Mouse (Mus musculus) hindbrain, embryonic 14.5 days (tissue): ENCODE measurements around the gene Cnn2. TPM values are rescaled to one million over a fixed set of nuclear protein-coding genes. Genes with fewer than 3 reads are reported as not detected.
"Not testable (repeated sequence)": the region's sequence is repeated elsewhere in the genome, so short reads cannot be mapped to it uniquely, and the experiment has no call there.

ENCODE experiments used
- ATAC-seq: fragments of 200-750 bp; cut with Nextera tagmentation; 2 replicates; pipeline ENCODE4 v1.8.0; 2017; ENCODE audit warnings: moderate number of reproducible peaks, mild to moderate bottlenecking, moderate TSS enrichment, moderate library complexity; ENCODE audit not compliant: low FRiP score
- DNase-seq: peaks from one replicate; pipeline ENCODE4 v3.0.0-alpha.2; 2015; ENCODE audit warnings: low spot score
- H3K27ac ChIP-seq: fragments of 300-500 bp; sonication (generic); 2 replicates; pipeline ENCODE4 v1.5.1; 2014; ENCODE audit warnings: mild to moderate bottlenecking, moderate library complexity
- H3K27me3 ChIP-seq: fragments of 300-500 bp; sonication (generic); 2 replicates; pipeline ENCODE4 v1.6.1; 2014; ENCODE audit warnings: mild to moderate bottlenecking, low read length, mixed read lengths; ENCODE audit not compliant: control insufficient read depth, insufficient read depth
- H3K36me3 ChIP-seq: fragments of 300-500 bp; sonication (generic); replicated peaks from 2 replicates; pipeline ENCODE4 v1.6.1; 2014; ENCODE audit not compliant: control insufficient read depth, insufficient read depth
- H3K4me1 ChIP-seq: fragments of 300-500 bp; sonication (generic); replicated peaks from 2 replicates; pipeline ENCODE4 v1.6.1; 2014; ENCODE audit warnings: antibody characterized with exemption, low read length, mixed read lengths; ENCODE audit not compliant: control insufficient read depth, insufficient read depth
- H3K4me2 ChIP-seq: fragments of 300-500 bp; sonication (generic); replicated peaks from 2 replicates; pipeline ENCODE4 v1.6.1; 2014; ENCODE audit warnings: mild to moderate bottlenecking, moderate library complexity
- H3K4me3 ChIP-seq: fragments of 300-500 bp; sonication (generic); replicated peaks from 2 replicates; pipeline ENCODE4 v1.5.1; 2014; ENCODE audit warnings: mild to moderate bottlenecking, low read length
- H3K9ac ChIP-seq: fragments of 300-500 bp; sonication (generic); 2 replicates; pipeline ENCODE4 v1.6.1; 2014
- H3K9me3 ChIP-seq: fragments of 300-500 bp; sonication (generic); 2 replicates; pipeline ENCODE4 v1.6.1; 2016; ENCODE audit warnings: low read length; ENCODE audit not compliant: control insufficient read depth
- WGBS: fragments of 180-500 bp; shearing (Covaris S2); extraction: QIAGEN DNeasy Blood & Tissue Kit; methylation state at CpG from one replicate; pipeline ENCODE4 v1.1.7; 2014; 5-methylcytosine and 5-hydroxymethylcytosine counted together
- polyA plus RNA-seq: library from polyadenylated mRNA; unstranded; fragments of >200 nt; fragmentation: Nextera tagmentation; extraction: Ambion mirVana; gene quantifications from 2 replicates; pipeline ENCODE4 v1.2.1, GENCODE M21; 2014

Cnn2 gene
- polyA plus RNA-seq, 1 experiment from 2014 or later: 37.6 TPM

GRCm38 (mm10) chr10:80035686-80036085, 47.3 kb downstream of the Cnn2 start:
- DNase-seq: no peak
- no peaks in the 10 kb centered on the region for H3K27me3 ChIP-seq
- peaks cover 14% of the 10 kb centered on the region for H3K4me1 ChIP-seq
- ATAC-seq: no peak
- H3K36me3 ChIP-seq: peaks cover 41% of the 10 kb centered on the region
- H3K9ac ChIP-seq: no peak overlapping the region
- no peak overlapping the region for H3K27ac ChIP-seq
- H3K4me3 ChIP-seq: no peak overlapping the region
- no peak overlapping the region for H3K4me2 ChIP-seq
- H3K9me3 ChIP-seq: no peaks in the 10 kb centered on the region
- WGBS: 93% methylated on average over 5 of the region's 5 CpGs

GRCm38 (mm10) chr10:80036832-80037231, 48.4 kb downstream of the Cnn2 start:
- H3K27me3 ChIP-seq: no peaks in the 10 kb centered on the region
- H3K9me3 ChIP-seq: no peaks in the 10 kb centered on the region
- DNase-seq: no peak
- no peak overlapping the region for H3K9ac ChIP-seq
- ATAC-seq: no peak
- peaks cover 41% of the 10 kb centered on the region for H3K36me3 ChIP-seq
- 96% methylated on average over 13 of the region's 13 CpGs for whole genome bisulfite sequencing
- H3K4me2 ChIP-seq: no peak overlapping the region
- H3K4me3 ChIP-seq: no peak overlapping the region
- peaks cover 14% of the 10 kb centered on the region for H3K4me1 ChIP-seq
- H3K27ac ChIP-seq: no peak overlapping the region

- Histone ChIP-seq H3K4me2 (peak within 1 kb of the TSS; percentile 70), H3K9me3 (no peaks in the 10 kb centered on the region), H3K36me3 (peaks cover 39% of the 10 kb centered on the region), H3K27me3 (no peaks in the 10 kb centered on the region), H3K4me3 (peak within 1 kb of the TSS; percentile 88), H3K4me1 (peaks cover 14% of the 10 kb centered on the region), H3K9ac (peak within 1 kb of the TSS; percentile 72), H3K27ac (peak within 1 kb of the TSS; percentile 69)
- peak; percentile 99 for DNase-seq
- under 1% methylated on average over 39 of the region's 40 CpGs for WGBS
- peak; percentile 98 for ATAC-seq
Measured at GRCm38 (mm10) chr10:80039559-80039979, 51.2 kb downstream of the Cnn2 start, which contains the start of gene Polr2e. Gene Polr2e, minus strand, starts transcription at chr10:80039795.

GRCm38 (mm10) chr10:80041409-80042060, 53.2 kb downstream of the Cnn2 start:
- DNase-seq, H3K4me3 ChIP-seq, H3K27me3 ChIP-seq, H3K27ac ChIP-seq, H3K9me3 ChIP-seq, H3K9ac ChIP-seq, H3K4me2 ChIP-seq, ATAC-seq: not testable (repeated sequence)
- WGBS: 87% methylated on average over 8 of the region's 8 CpGs
- Histone ChIP-seq H3K36me3 (peaks cover 20% of the 10 kb centered on the region), H3K4me1 (peaks cover 14% of the 10 kb centered on the region)

- DNase-seq (no peak), ATAC-seq (no peak)
- 10% methylated on average over 4 of the region's 4 CpGs for WGBS
- Histone ChIP-seq H3K4me3 (no peak overlapping the region), H3K9me3 (no peaks in the 10 kb centered on the region), H3K9ac (0 out of 2 replicates have a peak overlapping the region, but pooled peaks have one; percentile 16), H3K4me2 (no peak overlapping the region), H3K36me3 (no peaks in the 10 kb centered on the region), H3K27me3 (no peaks in the 10 kb centered on the region), H3K4me1 (peaks cover 4% of the 10 kb centered on the region; the same call in 1 of the 2 replicates), H3K27ac (0 out of 2 replicates have a peak overlapping the region, but pooled peaks have one; percentile 20)
Measured at GRCm38 (mm10) chr10:80044087-80044486, 55.7 kb downstream of the Cnn2 start.

- WGBS: 81% methylated on average over 2 of the region's 4 CpGs
- H3K4me2 ChIP-seq, H3K27ac ChIP-seq, H3K9ac ChIP-seq, H3K36me3 ChIP-seq, H3K9me3 ChIP-seq, DNase-seq, H3K27me3 ChIP-seq, ATAC-seq, H3K4me1 ChIP-seq, H3K4me3 ChIP-seq: not testable (repeated sequence)
Measured at GRCm38 (mm10) chr10:80045364-80045763, 57.0 kb downstream of the Cnn2 start.

Other genes starting within 250 kb of the Cnn2 start
- gene Polrmt, start 242.0 kb upstream of the Cnn2 start, polyA plus RNA-seq: 32.8 and 36.5 TPM in 2 replicates
- gene Fgf22, start 233.5 kb upstream of the Cnn2 start, polyA plus RNA-seq: 1.4 and 1.6 TPM in 2 replicates
- gene Rnf126, start 221.6 kb upstream of the Cnn2 start, polyA plus RNA-seq: 92.8 and 96.7 TPM in 2 replicates
- 1.6 and 2.2 TPM in 2 replicates for gene Fstl3, start 211.3 kb upstream of the Cnn2 start, polyA plus RNA-seq
- 0.08 and 0.29 TPM in 2 replicates for gene Prss57, start 197.6 kb upstream of the Cnn2 start, polyA plus RNA-seq
- 240 and 247 TPM in 2 replicates for gene Palm, start 195.0 kb upstream of the Cnn2 start, polyA plus RNA-seq
- gene Misp, start 167.6 kb upstream of the Cnn2 start, polyA plus RNA-seq: 0.08 and 0.74 TPM in 2 replicates
- gene Ptbp1, start 134.2 kb upstream of the Cnn2 start, polyA plus RNA-seq: 59.5 and 62.6 TPM in 2 replicates
- gene Prtn3, start 114.1 kb upstream of the Cnn2 start, polyA plus RNA-seq: 10.1 and 12.8 TPM in 2 replicates
- 288 and 294 TPM in 2 replicates for gene Plppr3, start 114.0 kb upstream of the Cnn2 start, polyA plus RNA-seq
- 0.47 TPM in 1 of 2 replicates, not detected in the other for gene Elane, start 102.3 kb upstream of the Cnn2 start, polyA plus RNA-seq
- gene Cfd, start 97.7 kb upstream of the Cnn2 start, polyA plus RNA-seq: not detected in 2 replicates
- 42.0 and 42.5 TPM in 2 replicates for gene Med16, start 79.7 kb upstream of the Cnn2 start, polyA plus RNA-seq
- 1.1 TPM in 1 of 2 replicates, not detected in the other for gene Gm26602, start 77.7 kb upstream of the Cnn2 start, polyA plus RNA-seq
- gene Kiss1r, start 71.6 kb upstream of the Cnn2 start, polyA plus RNA-seq: 1.7 and 2.6 TPM in 2 replicates
- 228 and 232 TPM in 2 replicates for gene R3hdm4, start 67.4 kb upstream of the Cnn2 start, polyA plus RNA-seq
- gene Arid3a, start 61.5 kb upstream of the Cnn2 start, polyA plus RNA-seq: 3.4 and 3.8 TPM in 2 replicates
- 91.8 and 97.8 TPM in 2 replicates for gene Wdr18, start 28.4 kb upstream of the Cnn2 start, polyA plus RNA-seq
- gene Grin3b, start 17.9 kb upstream of the Cnn2 start, polyA plus RNA-seq: 0.30 and 0.33 TPM in 2 replicates
- gene Tmem259, start 4.3 kb upstream of the Cnn2 start, polyA plus RNA-seq: 22.6 and 22.8 TPM in 2 replicates
- gene Abca7, start 7.9 kb downstream of the Cnn2 start, polyA plus RNA-seq: 4.1 and 4.5 TPM in 2 replicates
- gene Arhgap45, start 28.1 kb downstream of the Cnn2 start, polyA plus RNA-seq: 1.1 and 1.7 TPM in 2 replicates
- gene Polr2e, start 51.2 kb downstream of the Cnn2 start, polyA plus RNA-seq: 142 and 150 TPM in 2 replicates
- 556 and 557 TPM in 2 replicates for gene Gpx4, start 58.6 kb downstream of the Cnn2 start, polyA plus RNA-seq
- gene Sbno2, start 117.0 kb downstream of the Cnn2 start, polyA plus RNA-seq: 12.3 and 12.6 TPM in 2 replicates
- gene Stk11, start 127.2 kb downstream of the Cnn2 start, polyA plus RNA-seq: 20.2 and 24.6 TPM in 2 replicates
- gene Atp5d, start 150.0 kb downstream of the Cnn2 start, polyA plus RNA-seq: 469 and 505 TPM in 2 replicates
- gene Cbarp, start 152.3 kb downstream of the Cnn2 start, polyA plus RNA-seq: 93.4 and 96.4 TPM in 2 replicates
- gene Midn, start 159.7 kb downstream of the Cnn2 start, polyA plus RNA-seq: 44.1 and 54.4 TPM in 2 replicates
- 203 and 252 TPM in 2 replicates for gene Cirbp, start 177.4 kb downstream of the Cnn2 start, polyA plus RNA-seq
- gene 1600002K03Rik, start 184.4 kb downstream of the Cnn2 start, polyA plus RNA-seq: 7.0 and 7.7 TPM in 2 replicates
- 25.9 and 26.2 TPM in 2 replicates for gene Efna2, start 190.9 kb downstream of the Cnn2 start, polyA plus RNA-seq
- 29.0 and 32.9 TPM in 2 replicates for gene Mum1, start 237.8 kb downstream of the Cnn2 start, polyA plus RNA-seq